Mouse (Mus musculus) layer of hippocampus, postnatal 36 days (tissue): ENCODE data around the gene Evi2. TPM values are rescaled to one million over a fixed set of nuclear protein-coding genes. Genes with fewer than 3 reads are reported as not detected.

Source experiments
- DNase-seq, 2 experiments: peaks; one replicate each; pipeline ENCODE4 v3.0.0; 2022
- total RNA-seq, 2 experiments: library from RNA; stranded (reverse); gene quantifications; 2 replicates each; pipeline ENCODE4 v1.2.3; 2021

Evi2 gene
- under 1 TPM in 1 of 2 experiments, not detected in 1; 0.23 TPM for total RNA-seq

DNA sequence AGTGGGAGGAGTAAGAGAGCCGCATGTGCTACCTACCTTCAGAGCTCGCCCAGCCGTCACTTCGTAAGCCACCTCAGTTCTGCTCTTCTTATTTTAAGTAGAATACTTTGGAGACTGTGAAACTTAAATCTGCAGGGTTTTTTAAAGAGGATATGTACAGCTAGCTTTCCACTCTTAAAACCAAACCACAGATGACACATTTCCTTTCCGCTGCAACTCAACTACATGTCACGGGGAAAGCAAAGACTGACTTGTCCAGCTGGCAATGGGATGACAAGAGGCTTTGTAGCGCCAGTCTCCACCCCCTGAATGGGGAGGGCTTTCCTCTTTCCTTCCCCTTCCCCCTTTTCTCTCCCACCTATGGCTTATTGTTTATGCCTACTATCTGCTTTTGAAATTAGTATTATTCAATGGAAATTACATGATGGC is at the start of gene Evi2, which contains the start of gene Evi2a:
Gene Evi2 (minus strand): TSS at position 257 of the 429 bp plus-strand sequence.
Gene Evi2a (minus strand): TSS at position 277 of the 429 bp plus-strand sequence.
- DNase-seq, result peak in 1 of 2 experiments; percentile 24

DNA sequence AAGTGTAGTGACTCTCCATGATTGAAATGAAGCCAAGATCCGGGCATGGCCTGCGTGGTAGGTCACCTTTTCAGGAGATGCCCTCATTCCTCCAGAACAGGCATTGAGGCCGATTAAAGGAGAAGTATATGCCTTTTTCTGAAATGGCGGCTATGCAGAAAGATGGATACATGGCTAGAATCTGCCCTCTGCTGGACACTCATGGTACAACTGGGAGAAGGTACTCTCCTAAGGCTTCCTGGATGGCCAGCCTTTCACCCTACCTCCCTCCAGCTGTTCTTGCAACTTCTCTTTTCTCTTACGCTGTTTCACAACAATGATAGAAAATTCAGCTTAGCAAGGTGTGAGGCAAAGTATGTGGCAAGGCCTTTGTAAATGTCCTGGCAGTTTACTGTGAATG is 47.4 kb upstream of the Evi2 start:
- peak; percentile 49 to 80 for DNase-seq

DNA sequence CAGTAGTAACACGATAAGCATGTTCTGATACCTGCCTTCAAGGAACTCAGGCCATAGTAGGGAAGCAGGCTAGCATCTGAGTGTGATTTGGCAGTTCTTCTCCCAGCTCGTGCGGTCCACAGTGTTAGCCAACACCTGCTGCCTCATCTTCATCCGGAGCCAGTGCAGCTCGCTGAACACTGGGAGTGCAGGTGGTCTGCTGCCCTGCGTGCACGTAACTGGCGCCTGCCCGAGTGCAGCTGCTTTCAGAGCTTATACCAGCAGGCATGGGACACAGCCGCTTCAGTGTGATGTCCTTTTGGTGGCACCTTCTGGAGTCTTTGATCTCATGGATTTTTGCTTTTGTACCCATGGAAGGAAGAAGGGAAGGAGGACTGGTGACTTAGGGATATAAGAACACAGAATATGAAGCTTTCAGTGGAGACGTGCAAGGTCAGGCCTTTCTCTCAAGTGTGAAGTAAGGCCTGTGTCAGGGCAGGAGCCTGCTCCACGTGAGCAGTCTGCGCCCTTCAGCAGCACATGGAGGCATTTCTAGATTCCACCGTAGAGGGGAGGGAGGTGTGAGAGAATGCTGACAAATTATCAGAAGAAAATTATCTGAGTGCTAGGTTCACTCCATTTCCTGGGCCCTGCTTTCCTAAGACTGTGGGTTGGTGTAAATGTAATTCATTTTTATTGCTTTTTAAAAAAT is 45.1 kb upstream of the Evi2 start:
- DNase-seq, result no peak

DNA sequence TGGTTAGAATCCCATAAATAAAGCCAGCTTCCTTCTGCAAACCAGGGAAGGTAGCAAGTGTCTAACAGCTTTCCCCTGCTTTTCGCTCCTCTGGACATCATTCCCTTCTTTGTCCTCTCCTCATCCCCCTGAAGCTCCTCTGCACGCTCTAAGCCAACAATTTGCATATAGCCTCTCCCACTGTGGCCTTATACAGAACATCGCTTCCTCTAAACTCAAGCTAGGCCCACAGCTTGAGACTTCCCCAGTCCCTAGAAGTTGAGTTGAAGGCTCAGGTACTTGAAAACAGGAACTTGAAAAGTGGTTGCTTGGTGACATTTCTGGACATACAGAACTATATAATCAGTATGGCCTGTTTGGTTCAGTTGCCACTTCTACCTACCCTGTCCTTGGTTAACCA is 43.4 kb upstream of the Evi2 start:
- no peak for DNase-seq

DNA sequence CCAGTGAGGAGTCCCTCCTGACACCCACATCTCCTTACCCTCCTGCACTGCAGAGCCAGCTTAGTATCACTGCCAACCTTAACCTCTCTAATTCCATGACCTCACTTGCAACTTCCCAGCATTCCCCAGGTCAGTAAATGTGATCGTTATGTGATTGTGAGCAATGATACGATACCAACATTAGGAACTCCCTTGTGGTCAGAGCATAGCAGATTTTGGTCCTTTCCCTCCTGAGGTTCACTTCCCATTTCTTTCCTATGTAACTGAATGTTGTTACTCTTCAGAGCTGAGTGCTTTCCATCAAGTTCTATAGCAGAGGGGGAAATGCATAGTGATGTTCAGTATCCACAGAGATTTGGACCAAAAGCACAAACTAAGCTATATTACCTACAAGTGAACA is 39.9 kb upstream of the Evi2 start:
- no peak for DNase-seq

DNA sequence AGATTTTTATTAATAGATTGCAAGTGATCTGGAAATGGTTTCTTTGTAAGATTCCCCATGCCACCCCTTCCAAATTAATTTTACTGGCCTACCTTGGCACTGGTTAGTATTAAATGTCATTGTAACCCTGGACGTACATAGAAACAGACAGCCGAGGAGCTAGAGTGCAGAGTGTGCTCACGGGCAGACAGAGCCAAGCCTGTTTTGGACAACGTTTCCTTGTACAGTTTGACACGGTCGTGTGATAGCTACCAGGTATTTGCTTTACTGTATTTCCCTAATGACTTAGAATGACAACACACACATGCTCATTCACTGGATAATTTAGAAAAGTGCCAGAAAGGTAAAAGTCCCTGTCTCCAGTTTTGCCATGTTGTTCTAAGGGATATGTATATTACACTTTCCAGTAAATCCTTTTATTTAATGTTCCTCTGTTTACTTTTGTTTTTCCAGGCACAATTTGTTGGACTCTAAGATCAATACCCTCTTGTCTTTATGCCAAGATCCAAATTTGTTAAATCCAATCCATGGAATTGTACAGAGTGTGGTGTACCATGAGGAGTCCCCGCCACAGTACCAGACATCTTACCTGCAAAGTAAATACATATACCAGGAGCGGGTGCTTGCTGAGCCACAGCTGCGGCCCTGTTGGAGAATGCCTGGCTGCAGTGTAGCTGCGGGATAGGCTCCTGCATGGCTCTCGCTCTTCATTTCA is 38.0 kb upstream of the Evi2 start:
- no peak for DNase-seq

DNA sequence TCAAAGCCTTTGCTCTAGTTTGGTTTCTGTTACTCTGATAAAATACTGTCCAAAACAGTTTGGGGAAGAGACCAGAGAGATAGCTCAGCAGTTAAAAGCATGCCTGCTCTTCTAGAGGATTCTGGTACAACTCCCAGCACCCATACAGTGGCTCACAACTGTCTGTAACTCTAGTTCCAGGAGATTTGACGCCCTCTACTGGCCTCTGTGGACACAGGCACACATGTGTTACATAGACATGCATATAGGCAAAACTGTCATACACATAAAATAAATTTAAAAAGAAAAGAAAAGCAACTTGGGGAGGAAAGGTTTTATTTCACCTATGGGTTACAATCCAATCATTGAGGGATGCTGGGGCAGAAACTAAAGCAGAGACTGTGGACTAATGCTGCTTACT is 36.6 kb upstream of the Evi2 start:
- DNase-seq, result no peak

DNA sequence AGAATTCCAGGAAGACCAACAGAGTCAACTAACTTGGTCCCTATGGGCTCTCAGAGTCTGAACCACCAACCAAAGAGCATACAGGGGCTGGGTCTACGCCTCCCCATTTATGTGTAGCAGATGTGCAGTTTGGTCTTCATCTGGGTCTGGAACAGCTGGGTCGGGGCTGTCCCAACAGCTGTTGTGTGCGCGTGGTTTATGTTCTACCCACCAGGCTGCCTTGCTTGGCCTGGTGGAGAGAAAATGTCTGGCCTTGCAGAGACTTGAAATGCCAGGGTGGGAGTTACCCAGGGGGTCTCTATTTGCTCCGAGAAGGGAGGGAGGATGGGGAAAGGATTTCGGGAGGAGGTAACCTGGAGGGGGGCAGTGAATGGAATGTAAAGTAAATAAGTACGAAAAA is 33.1 kb upstream of the Evi2 start:
- no peak for DNase-seq

DNA sequence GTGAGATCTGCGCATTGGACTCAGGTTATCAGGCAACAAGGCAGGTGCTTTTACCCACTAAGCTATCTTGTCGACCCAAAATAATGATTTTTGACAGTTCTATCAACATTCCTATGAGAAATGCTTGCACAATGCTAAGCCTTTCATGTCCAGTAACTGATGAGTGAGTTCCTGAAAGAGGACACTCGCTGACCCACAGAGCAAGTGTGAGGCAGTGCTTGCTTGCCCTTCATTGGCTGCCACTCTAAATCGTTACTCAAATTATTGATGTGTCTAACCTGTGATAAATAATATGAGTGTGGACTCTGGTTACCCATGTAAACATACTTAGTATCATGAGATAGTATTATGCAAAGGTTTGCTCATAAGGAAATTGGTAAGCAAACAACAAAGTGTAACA is 30.1 kb upstream of the Evi2 start:
- DNase-seq, result no peak

DNA sequence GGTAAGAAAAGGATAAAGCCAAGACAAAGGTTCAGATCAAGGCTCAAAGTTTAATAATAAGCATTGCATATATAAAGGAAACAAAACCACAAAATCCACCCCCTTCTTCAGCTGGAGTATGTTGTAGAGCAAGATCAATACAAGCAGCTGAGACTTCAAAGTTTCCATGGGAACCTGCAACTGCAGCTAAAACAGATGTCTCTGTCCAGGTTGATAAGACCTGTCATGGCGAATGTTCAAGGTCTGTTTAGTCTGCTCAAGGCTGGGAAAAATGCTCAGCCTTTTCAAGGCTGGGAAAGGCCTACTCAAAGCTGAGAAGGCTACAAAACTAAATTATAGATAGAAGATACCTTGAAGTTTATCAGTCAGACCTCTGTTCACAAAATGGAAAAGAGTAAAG is 22.2 kb upstream of the Evi2 start:
- no peak for DNase-seq

DNA sequence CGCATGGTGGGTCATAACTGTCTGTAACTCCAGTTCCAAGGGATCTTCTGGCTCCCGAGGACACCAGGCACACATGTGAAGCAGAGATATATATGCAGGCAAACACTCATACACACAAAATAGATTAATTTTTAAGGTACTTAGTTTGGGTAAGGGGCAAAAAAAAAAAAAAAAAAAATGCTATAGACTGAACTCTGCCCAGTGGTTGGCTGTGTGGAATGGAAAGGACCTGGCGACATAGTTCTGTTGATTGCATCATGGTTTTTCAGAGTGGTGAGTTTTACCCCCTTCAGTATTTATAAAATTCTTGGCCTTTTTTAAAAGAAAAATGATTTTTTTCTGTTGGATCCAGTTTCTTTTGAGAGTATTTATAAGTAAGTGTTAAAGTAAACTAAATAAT is 5.9 kb upstream of the Evi2 start:
- DNase-seq, result no peak

DNA sequence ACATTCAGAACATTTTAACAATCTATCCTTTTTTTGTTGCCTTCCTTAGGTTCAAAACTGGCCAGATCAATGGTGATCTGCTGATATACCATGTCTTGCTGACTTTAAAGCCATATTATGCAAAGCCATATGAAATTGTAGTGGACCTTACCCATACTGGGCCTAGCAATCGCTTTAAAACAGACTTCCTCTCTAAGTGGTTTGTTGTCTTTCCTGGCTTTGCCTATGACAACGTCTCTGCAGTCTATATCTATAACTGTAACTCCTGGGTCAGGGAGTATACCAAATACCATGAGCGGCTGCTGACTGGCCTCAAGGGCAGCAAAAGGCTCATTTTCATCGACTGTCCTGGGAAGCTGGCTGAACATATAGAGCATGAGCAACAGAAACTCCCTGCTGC is 5.2 kb upstream of the Evi2 start:
- no peak for DNase-seq

DNA sequence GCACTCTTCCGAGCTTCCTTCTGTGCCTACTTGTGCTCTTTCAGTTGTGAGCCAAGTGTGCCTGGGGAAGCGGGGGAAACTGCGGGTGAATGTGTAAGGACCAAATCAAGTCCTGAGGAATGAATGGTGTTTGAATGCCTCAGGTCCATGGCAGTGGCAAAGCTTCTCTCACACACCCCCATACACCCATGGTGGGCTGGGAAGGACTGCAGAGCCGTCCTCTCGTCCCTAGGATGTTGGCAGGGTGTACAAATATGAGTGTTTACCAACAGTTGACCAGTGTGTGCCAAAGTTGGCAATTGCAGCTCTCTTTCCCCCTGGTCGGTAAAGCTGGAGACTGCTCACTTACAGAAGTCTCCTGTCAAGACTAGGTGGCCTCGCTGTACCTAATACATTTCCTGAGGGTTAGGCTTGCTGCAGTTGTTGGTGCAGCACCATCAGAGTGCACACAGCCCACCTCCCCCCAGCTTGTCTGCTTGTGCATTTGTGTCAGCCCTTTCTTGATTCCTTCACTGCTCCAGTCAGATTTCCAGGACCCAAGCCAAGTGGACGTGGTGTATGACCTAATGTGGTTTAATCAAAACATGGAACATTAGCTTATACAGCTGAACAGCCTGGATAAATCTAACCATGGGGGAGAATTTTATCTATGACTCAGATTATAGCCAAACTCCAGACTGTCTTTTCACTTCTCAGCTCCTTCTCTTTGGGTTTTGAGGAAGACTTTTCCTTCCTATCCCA is 3.7 kb upstream of the Evi2 start:
- DNase-seq, result peak in 1 of 2 experiments; percentile 19

DNA sequence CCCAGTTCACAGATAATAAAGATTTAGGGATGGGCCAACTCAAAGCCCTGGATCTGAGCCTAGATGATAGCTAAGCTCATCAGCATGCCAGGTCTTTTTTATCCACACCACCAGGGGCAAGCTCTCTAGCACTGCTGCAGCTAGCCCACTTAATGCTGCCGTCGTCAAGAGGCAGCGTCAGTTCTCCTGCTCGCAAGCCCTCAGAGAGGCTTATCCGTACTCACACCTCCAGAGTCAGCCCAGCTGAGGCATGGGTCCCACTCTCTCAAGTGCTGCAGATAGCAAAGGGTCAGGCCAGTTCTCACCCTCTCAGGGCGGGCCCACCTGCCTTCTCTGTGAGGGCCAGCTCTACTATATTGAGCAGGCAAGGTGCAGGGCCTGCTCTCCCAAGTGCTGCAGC is 2.9 kb upstream of the Evi2 start:
- no peak for DNase-seq

DNA sequence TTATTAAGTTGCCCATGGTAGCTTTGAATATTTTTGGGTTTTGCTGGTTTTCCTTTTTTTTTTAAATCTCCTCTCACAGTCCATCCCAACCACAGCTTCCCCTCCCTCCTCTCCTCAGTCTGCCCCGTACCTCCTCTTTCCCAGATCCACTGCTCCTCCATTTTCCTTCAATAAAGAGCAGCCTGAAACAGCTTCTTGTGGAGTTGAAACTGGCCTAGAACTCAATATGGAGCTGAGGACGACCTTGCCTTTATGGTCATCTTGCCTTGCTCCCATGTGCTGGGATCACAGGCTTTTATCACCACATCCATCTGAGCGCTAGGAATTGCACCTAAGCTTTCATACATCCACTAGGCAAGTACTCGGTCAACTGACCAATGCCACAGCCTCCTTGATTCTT is 1.1 kb upstream of the Evi2 start:
- no peak for DNase-seq

DNA sequence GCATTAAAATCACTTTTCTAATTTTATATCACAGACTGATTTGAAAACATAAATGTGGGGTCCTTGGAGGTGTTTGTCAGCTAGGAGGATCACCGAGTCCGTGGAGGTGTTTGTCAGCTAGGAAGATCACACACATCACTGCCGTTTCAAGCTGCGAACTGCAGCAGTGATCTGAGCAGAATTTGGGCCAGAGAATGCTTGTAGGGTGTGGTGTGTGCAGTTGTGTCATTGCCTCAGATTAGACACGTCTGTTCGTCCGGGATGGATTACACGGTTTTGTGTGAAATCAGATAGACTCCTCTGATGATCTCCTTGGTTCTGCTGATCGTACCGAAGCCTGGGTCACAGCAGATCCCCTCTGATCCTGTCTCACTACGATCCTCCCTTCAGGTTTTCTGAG is 385 bp upstream of the Evi2 start:
- DNase-seq, result no peak

DNA sequence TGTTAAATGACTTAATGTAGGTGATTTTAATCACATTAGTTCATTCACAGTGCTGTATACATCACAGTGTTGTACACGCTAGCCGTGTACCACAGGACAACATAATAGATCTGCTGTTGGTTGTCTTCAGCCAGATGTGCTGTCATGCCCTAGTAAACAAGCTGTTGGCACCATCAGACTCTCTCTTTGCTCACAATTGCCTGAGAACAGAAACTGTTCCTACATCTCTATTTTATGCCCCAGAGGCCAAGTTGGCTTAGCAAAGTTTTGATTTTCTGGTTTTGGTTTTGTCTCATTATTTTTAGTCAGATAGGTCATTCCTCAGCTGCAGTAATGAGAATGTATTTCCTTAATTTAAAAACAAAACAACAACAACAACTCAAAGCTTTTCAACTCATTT is 653 bp downstream of the Evi2 start:
- no peak for DNase-seq

DNA sequence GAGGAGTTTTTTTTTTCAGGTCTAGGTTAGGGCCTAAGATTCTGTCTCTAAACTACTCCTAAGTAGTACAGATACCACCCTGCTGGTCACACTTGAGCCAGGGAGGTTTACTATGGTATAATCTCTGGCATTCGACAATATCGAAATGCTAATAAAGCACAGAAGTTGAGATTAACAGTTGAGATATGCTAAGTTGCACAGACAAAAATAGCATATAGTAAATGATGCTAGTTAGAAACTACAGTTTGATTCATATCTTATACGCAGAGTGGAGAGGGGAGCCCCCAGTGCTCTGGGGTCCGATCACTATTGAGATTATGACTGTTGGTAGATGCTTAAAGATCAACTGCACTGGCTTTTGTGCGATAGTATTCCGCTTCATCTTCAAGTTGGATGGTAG is 1.2 kb downstream of the Evi2 start:
- DNase-seq, result no peak

DNA sequence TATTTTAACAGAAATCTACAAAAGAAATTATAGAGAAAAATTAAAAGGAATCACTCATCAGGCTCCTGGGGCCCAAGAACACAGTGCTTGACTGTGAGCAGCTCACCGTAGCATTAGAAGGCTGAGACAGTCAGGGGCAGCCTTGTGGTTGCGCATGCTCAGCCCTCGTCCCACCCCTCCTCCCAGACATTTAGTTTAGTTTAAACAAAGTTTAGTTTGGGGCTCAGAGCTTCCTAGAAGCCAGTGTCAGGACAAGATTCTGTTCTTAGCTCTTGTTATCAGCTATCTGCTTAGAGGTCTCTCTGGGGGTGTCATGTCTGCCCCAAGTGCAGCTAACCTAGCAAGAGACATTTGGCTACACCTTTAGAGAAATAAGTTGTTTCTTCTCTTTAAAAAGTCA is 1.8 kb downstream of the Evi2 start:
- DNase-seq, result no peak

DNA sequence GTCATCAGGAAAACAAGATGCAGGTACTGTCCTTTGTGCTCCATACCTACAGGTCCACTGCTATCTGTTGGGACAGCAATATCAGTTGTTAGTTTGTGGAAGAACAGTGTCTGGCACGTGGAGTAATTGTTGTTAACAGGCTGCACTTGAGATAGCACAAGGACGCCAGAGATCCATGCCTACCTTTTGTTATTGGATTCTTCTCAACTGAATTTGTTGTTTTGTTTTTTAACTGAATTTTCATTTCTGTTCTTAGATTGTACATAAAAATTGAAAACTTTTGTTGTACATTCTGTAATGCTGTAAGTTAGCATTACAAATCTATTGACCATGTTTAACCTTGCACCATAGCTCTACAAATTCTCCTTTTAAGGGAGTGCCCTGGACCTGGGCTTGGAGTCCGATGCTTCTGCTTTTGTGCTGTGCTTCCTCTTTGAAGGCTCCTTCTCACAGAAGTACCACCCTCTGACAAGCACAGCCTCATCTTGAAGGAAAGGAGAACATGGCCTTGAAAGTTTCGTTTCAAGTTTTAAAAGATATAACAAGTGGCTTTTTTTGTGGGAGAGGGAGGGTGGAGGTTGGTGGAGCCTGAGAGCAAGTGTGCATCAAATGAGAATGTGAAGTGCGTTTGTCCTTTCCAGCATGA is 2.5 kb downstream of the Evi2 start:
- DNase-seq, result no peak

DNA sequence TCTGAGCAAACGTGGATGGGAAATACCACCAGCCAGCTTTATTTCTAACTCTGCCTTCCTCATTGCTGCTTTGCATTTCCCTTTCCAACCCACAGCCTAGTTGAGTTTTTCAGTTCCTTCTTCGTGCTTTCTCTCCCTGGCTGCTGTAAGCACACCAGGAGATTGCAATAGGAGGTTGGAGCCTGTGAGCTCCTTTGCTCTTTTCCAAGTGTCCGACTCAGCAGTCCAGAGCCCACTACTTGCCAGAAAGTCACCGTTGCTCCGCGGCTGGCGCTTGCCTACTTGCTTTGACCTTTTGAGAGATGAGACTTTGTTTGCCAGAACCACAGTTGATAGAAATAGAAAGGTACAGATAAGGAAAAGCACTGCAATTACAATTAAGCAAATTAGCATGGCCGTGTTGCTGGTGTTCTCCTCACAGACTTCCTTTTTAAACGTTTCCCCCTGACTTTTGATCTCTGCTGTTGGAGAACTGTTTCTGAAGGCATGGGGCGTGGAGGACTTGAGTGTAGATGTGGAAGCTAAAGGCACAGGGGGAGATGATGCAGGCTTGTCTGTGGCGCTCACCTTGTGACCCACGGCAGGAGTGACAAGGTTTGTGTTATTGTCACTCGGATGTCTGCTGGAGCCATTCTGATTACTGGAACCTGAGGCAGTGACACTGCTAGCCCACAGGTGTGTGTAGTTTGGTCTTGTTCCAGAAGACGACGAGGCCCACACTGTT is 3.2 kb downstream of the Evi2 start:
- no peak for DNase-seq

DNA sequence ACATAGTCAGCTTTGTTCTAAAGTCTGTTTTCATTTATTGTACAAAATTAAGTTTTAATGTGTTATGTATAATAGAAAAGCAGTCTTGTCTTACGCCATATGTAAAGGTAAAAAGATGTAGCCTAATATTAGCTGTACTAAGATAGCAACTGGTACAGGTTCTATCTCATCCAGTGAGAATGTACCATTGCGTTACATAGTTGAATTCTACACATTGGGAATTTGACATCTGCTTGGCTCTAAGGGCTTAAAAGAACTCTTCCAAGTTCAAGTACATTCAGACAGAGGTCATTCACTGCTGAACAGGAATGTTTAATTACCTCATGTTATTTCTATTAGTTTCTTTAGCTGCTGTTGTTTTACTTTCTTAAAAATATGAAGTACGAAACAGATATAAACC is 3.8 kb downstream of the Evi2 start:
- DNase-seq, result no peak

DNA sequence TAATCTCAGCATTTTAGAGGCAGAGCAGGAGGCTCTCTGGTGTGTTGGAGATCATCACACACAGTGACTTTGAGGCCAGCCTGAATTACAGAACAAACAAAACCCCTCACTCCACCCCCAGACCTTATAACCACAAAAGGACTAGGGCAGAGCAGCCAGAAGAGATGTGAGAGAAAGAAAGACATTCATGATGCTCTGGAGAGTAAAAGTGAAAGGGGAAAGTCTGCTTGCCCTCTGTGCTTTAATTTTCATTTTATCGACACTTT is 6.1 kb downstream of the Evi2 start:
- DNase-seq, result no peak
